Mouse (Mus musculus): ENCODE measurements at regions not wholly inside any gene's neighbourhood (a gene's known extent, or its start where the extent isn't known, plus 50 kb on each side); places are given as distances from the start of the nearest gene placed in this dataset.

DNA sequence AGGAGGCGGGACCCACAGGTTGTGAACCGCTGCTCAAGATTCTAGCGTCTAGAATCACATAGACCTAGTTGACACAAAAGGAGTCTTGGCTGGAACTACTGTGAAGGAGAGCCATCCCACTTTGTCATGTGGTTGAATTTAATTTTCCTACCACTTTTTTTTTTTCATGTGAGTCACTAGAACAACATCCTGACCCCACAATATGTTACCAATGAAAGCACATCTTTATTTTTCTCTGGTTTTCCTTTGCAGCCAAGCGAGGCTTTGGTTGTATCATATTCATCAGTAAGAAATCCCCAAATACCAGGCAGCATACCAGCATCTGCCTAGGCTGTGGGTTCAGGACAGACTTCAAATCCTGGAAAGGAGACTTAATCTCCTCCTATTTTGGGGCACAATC is 356.0 kb downstream of the Bckdhb start:
- WGBS: 91% methylated on average over 4 of the region's 4 CpGs
- no peak overlapping the region for H3K4me3 ChIP-seq (ENCODE audit: control insufficient read depth, insufficient read depth, low read length)

GRCm38 (mm10) chr9:84281610-84282009 is 356.7 kb downstream of the Bckdhb start:
- Histone ChIP-seq H3K4me1 (replicated peaks; ENCODE audit: control insufficient read depth, insufficient read depth, low read length) (no peaks in the 10 kb centered on the region), H3K36me3 (ENCODE audit: control insufficient read depth, insufficient read depth, low read length) (no peaks in the 10 kb centered on the region), H3K27me3 (ENCODE audit: control insufficient read depth, insufficient read depth, low read length) (no peaks in the 10 kb centered on the region), H3K27ac (ENCODE audit: control insufficient read depth, insufficient read depth, low read length) (no peak overlapping the region), H3K4me3 (ENCODE audit: control insufficient read depth, insufficient read depth, low read length) (no peak overlapping the region)
- no peak for TF ChIP-seq POLR2A (IDR thresholded peaks at IDR 0.05; ENCODE audit: control insufficient read depth, extremely low read depth, insufficient read depth, low read length, poor library complexity)
- no peak for TF ChIP-seq CTCF (IDR thresholded peaks at IDR 0.05; ENCODE audit: borderline replicate concordance, control insufficient read depth, extremely low read depth, insufficient read depth, low read length, poor library complexity)
- no peak for DNase-seq
- 12% methylated on average over 3 of the region's 3 CpGs for WGBS

More for the DNA sequence above, 356.0 kb downstream of the Bckdhb start:
- no peak overlapping the region for H3K27ac ChIP-seq (ENCODE audit: control insufficient read depth, insufficient read depth, low read length)
- H3K36me3 ChIP-seq (ENCODE audit: control insufficient read depth, insufficient read depth, low read length): no peaks in the 10 kb centered on the region
- H3K4me1 ChIP-seq (replicated peaks; ENCODE audit: control insufficient read depth, insufficient read depth, low read length): no peaks in the 10 kb centered on the region
- no peaks in the 10 kb centered on the region for H3K27me3 ChIP-seq (ENCODE audit: control insufficient read depth, insufficient read depth, low read length)
- TF ChIP-seq POLR2A (IDR thresholded peaks at IDR 0.05; ENCODE audit: control insufficient read depth, extremely low read depth, insufficient read depth, low read length, poor library complexity) (no peak), CTCF (IDR thresholded peaks at IDR 0.05; ENCODE audit: borderline replicate concordance, control insufficient read depth, extremely low read depth, insufficient read depth, low read length, poor library complexity) (no peak)
- DNase-seq: no peak

DNA sequence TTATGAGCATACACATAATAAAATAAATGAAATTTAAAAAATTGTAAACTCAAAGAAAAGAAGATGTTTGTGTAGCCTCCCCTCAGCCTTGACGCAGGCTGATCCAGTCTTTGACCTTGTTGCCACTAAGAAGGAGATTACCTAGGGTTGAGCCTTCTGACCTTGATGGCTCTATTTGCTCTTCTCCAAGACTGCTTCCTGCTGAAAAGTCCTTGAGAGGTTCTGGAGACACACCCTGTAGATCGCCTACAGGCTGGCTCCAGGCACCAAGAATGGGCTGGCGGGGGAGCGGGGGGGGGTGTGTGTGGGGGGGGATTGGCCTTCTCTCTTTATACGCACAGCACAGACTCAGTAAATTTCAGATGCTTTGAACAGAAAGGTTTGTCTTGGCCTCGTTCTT is 358.4 kb downstream of the Bckdhb start:
- Histone ChIP-seq H3K4me1 (replicated peaks; ENCODE audit: control insufficient read depth, insufficient read depth, low read length) (no peaks in the 10 kb centered on the region), H3K4me3 (ENCODE audit: control insufficient read depth, insufficient read depth, low read length) (no peak overlapping the region), H3K36me3 (ENCODE audit: control insufficient read depth, insufficient read depth, low read length) (no peaks in the 10 kb centered on the region), H3K27me3 (ENCODE audit: control insufficient read depth, insufficient read depth, low read length) (no peaks in the 10 kb centered on the region), H3K27ac (ENCODE audit: control insufficient read depth, insufficient read depth, low read length) (no peak overlapping the region)
- TF ChIP-seq CTCF (IDR thresholded peaks at IDR 0.05; ENCODE audit: borderline replicate concordance, control insufficient read depth, extremely low read depth, insufficient read depth, low read length, poor library complexity): no peak
- TF ChIP-seq POLR2A (IDR thresholded peaks at IDR 0.05; ENCODE audit: control insufficient read depth, extremely low read depth, insufficient read depth, low read length, poor library complexity): no peak
- DNase-seq: no peak
- WGBS: 83% methylated on average over 6 of the region's 6 CpGs

GRCm38 (mm10) chr9:84285604-84286003 is 360.7 kb downstream of the Bckdhb start:
- Histone ChIP-seq H3K4me1 (replicated peaks; ENCODE audit: control insufficient read depth, insufficient read depth, low read length) (no peaks in the 10 kb centered on the region), H3K4me3 (ENCODE audit: control insufficient read depth, insufficient read depth, low read length) (no peak overlapping the region), H3K27me3 (ENCODE audit: control insufficient read depth, insufficient read depth, low read length) (no peaks in the 10 kb centered on the region), H3K27ac (ENCODE audit: control insufficient read depth, insufficient read depth, low read length) (no peak overlapping the region), H3K36me3 (ENCODE audit: control insufficient read depth, insufficient read depth, low read length) (no peaks in the 10 kb centered on the region)
- 90% methylated on average over 4 of the region's 4 CpGs for whole genome bisulfite sequencing
- no peak for TF ChIP-seq CTCF (IDR thresholded peaks at IDR 0.05; ENCODE audit: borderline replicate concordance, control insufficient read depth, extremely low read depth, insufficient read depth, low read length, poor library complexity)
- TF ChIP-seq POLR2A (IDR thresholded peaks at IDR 0.05; ENCODE audit: control insufficient read depth, extremely low read depth, insufficient read depth, low read length, poor library complexity): no peak
- no peak for DNase-seq

- TF ChIP-seq CTCF (IDR thresholded peaks at IDR 0.05; ENCODE audit: borderline replicate concordance, control insufficient read depth, extremely low read depth, insufficient read depth, low read length, poor library complexity) (no peak), POLR2A (IDR thresholded peaks at IDR 0.05; ENCODE audit: control insufficient read depth, extremely low read depth, insufficient read depth, low read length, poor library complexity) (no peak)
- H3K4me3 ChIP-seq (ENCODE audit: control insufficient read depth, insufficient read depth, low read length): no peak overlapping the region
- 81% methylated on average over 1 of the region's 1 CpGs for WGBS
- no peaks in the 10 kb centered on the region for H3K36me3 ChIP-seq (ENCODE audit: control insufficient read depth, insufficient read depth, low read length)
- H3K27me3 ChIP-seq (ENCODE audit: control insufficient read depth, insufficient read depth, low read length): no peaks in the 10 kb centered on the region
- no peaks in the 10 kb centered on the region for H3K4me1 ChIP-seq (replicated peaks; ENCODE audit: control insufficient read depth, insufficient read depth, low read length)
- no peak for DNase-seq
- H3K27ac ChIP-seq (ENCODE audit: control insufficient read depth, insufficient read depth, low read length): no peak overlapping the region
Measured at GRCm38 (mm10) chr9:84295891-84296290, 370.9 kb downstream of the Bckdhb start.

DNA sequence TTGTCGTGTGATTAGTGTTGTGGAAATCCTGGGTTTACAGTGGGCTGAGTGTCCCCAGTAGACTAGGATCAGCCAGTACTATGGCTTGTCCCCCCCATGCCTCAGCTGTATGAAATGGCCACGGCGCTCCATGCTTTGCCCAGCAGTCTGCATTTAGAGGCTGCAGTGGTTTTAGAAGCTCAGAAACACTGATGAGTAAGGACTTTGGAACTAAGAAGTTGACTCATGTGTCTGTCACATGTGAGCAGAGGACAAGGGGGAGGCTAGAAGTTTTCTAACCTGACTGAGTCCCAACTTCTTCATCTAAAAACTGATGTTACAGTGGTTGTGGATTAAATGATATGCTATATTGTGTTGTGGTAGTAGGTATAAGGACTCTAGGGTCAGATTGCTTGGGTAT is 371.5 kb downstream of the Bckdhb start:
- no peaks in the 10 kb centered on the region for H3K4me1 ChIP-seq (replicated peaks; ENCODE audit: control insufficient read depth, insufficient read depth, low read length)
- H3K27me3 ChIP-seq (ENCODE audit: control insufficient read depth, insufficient read depth, low read length): no peaks in the 10 kb centered on the region
- H3K36me3 ChIP-seq (ENCODE audit: control insufficient read depth, insufficient read depth, low read length): no peaks in the 10 kb centered on the region
- TF ChIP-seq CTCF (IDR thresholded peaks at IDR 0.05; ENCODE audit: borderline replicate concordance, control insufficient read depth, extremely low read depth, insufficient read depth, low read length, poor library complexity): no peak
- TF ChIP-seq POLR2A (IDR thresholded peaks at IDR 0.05; ENCODE audit: control insufficient read depth, extremely low read depth, insufficient read depth, low read length, poor library complexity): no peak
- no peak overlapping the region for H3K4me3 ChIP-seq (ENCODE audit: control insufficient read depth, insufficient read depth, low read length)
- no peak overlapping the region for H3K27ac ChIP-seq (ENCODE audit: control insufficient read depth, insufficient read depth, low read length)
- 92% methylated on average over 3 of the region's 3 CpGs for WGBS
- no peak for DNase-seq

DNA sequence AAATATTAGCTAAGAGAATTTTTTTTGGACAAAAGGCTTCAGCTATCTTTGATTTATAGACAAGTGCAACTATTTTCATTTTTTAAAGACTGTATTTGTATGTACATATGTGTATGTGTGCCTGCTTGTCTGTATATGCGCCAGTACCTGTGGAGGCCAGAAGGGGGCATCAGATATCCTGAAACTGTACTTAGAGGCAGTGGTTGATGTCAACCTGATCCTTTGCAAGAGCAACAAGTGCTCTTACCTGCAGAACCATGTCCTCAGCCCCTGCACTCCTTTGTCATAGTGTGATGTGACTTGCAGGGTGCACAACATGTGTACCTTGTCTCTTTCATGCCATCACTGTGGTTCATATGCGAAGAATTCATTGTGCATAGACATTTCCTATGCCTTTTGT is 379.5 kb downstream of the Bckdhb start:
- no peak overlapping the region for H3K4me3 ChIP-seq (ENCODE audit: control insufficient read depth, insufficient read depth, low read length)
- 98% methylated on average over 2 of the region's 2 CpGs for WGBS
- H3K36me3 ChIP-seq (ENCODE audit: control insufficient read depth, insufficient read depth, low read length): no peaks in the 10 kb centered on the region
- no peaks in the 10 kb centered on the region for H3K27me3 ChIP-seq (ENCODE audit: control insufficient read depth, insufficient read depth, low read length)
- DNase-seq: no peak
- H3K4me1 ChIP-seq (replicated peaks; ENCODE audit: control insufficient read depth, insufficient read depth, low read length): no peaks in the 10 kb centered on the region
- TF ChIP-seq POLR2A (IDR thresholded peaks at IDR 0.05; ENCODE audit: control insufficient read depth, extremely low read depth, insufficient read depth, low read length, poor library complexity) (no peak), CTCF (IDR thresholded peaks at IDR 0.05; ENCODE audit: borderline replicate concordance, control insufficient read depth, extremely low read depth, insufficient read depth, low read length, poor library complexity) (no peak)
- H3K27ac ChIP-seq (ENCODE audit: control insufficient read depth, insufficient read depth, low read length): no peak overlapping the region
